Mouse (Mus musculus) heart, embryonic 11.5 days (tissue): ENCODE results near the gene Rspry1. TPM values are rescaled to one million over a fixed set of nuclear protein-coding genes. Genes with fewer than 3 reads are reported as not detected.

Experiments used
- ATAC-seq: fragments of 200-750 bp; cut with Nextera tagmentation; replicated peaks from 2 replicates; pipeline ENCODE4 v1.8.0; 2017; ENCODE audit warnings: moderate library complexity; ENCODE audit not compliant: insufficient number of reproducible peaks, low FRiP score, low TSS enrichment
- H3K27ac ChIP-seq: fragments of 300-500 bp; sonication (generic); 2 replicates; pipeline ENCODE4 v1.5.1; 2014; ENCODE audit warnings: mild to moderate bottlenecking, low read depth, low read length
- H3K27me3 ChIP-seq: fragments of 300-500 bp; sonication (generic); 2 replicates; pipeline ENCODE4 v1.6.1; 2014; ENCODE audit warnings: mild to moderate bottlenecking, low read length, mixed read lengths; ENCODE audit not compliant: control insufficient read depth, insufficient read depth
- H3K36me3 ChIP-seq: fragments of 300-500 bp; sonication (generic); 2 replicates; pipeline ENCODE4 v1.6.1; 2014; ENCODE audit warnings: mild to moderate bottlenecking, low read length, moderate library complexity, mixed read lengths; ENCODE audit not compliant: control insufficient read depth, insufficient read depth
- H3K4me1 ChIP-seq: fragments of 300-500 bp; sonication (generic); 2 replicates; pipeline ENCODE4 v1.6.1; 2014; ENCODE audit warnings: low read length; ENCODE audit not compliant: control insufficient read depth, insufficient read depth
- H3K4me2 ChIP-seq: fragments of 300-500 bp; sonication (generic); 2 replicates; pipeline ENCODE4 v1.6.1; 2014; ENCODE audit warnings: mild to moderate bottlenecking, moderate library complexity
- H3K4me3 ChIP-seq: fragments of 300-500 bp; sonication (generic); 2 replicates; pipeline ENCODE4 v1.5.1; 2014; ENCODE audit warnings: low read depth, low read length
- H3K9ac ChIP-seq: fragments of 300-500 bp; sonication (generic); 2 replicates; pipeline ENCODE4 v1.6.1; 2014; ENCODE audit warnings: mild to moderate bottlenecking, low read depth, low read length, moderate library complexity
- H3K9me3 ChIP-seq: fragments of 300-500 bp; sonication (generic); replicated peaks from 2 replicates; pipeline ENCODE4 v1.6.1; 2016; ENCODE audit warnings: low read length; ENCODE audit not compliant: control insufficient read depth
- WGBS: fragments of 180-500 bp; shearing (Covaris S2); extraction: QIAGEN DNeasy Blood & Tissue Kit; methylation state at CpG from one replicate; pipeline ENCODE4 v1.1.7; 2014; ENCODE audit not compliant: insufficient replicate concordance; 5-methylcytosine and 5-hydroxymethylcytosine counted together
- polyA plus RNA-seq: library from polyadenylated mRNA; unstranded; fragments of >200 nt; fragmentation: Nextera tagmentation; extraction: Ambion mirVana; gene quantifications from 2 replicates; pipeline ENCODE4 v1.2.1, GENCODE M21; 2014

Gene Rspry1
- polyA plus RNA-seq, 1 experiment from 2014 or later = 23.2 TPM

GRCm38 (mm10) chr8:94633564-94634194 is 31.9 kb downstream of the Rspry1 start:
- H3K4me2 ChIP-seq = no peak overlapping the region
- no peaks in the 10 kb centered on the region for H3K9me3 ChIP-seq
- H3K9ac ChIP-seq = no peak overlapping the region
- peaks cover 13% of the 10 kb centered on the region for H3K36me3 ChIP-seq
- no peaks in the 10 kb centered on the region for H3K27me3 ChIP-seq
- ATAC-seq = no peak
- no peak overlapping the region for H3K27ac ChIP-seq
- no peaks in the 10 kb centered on the region for H3K4me1 ChIP-seq
- 75% methylated on average over 2 of the region's 2 CpGs for WGBS
- H3K4me3 ChIP-seq = no peak overlapping the region

- ATAC-seq = no peak
- Histone ChIP-seq H3K9ac (no peak overlapping the region), H3K27me3 (no peaks in the 10 kb centered on the region), H3K36me3 (peaks cover 13% of the 10 kb centered on the region), H3K27ac (no peak overlapping the region), H3K4me3 (no peak overlapping the region), H3K4me2 (no peak overlapping the region), H3K4me1 (no peaks in the 10 kb centered on the region), H3K9me3 (no peaks in the 10 kb centered on the region)
Measured at GRCm38 (mm10) chr8:94634211-94634610, 32.5 kb downstream of the Rspry1 start.

GRCm38 (mm10) chr8:94641183-94641582 is 39.4 kb downstream of the Rspry1 start:
- Histone ChIP-seq H3K36me3 (peaks cover 22% of the 10 kb centered on the region), H3K9me3 (no peaks in the 10 kb centered on the region), H3K27ac (no peak overlapping the region), H3K4me2 (no peak overlapping the region), H3K4me3 (no peak overlapping the region), H3K27me3 (no peaks in the 10 kb centered on the region), H3K9ac (no peak overlapping the region), H3K4me1 (no peaks in the 10 kb centered on the region)
- WGBS = 91% methylated on average over 2 of the region's 2 CpGs
- no peak for ATAC-seq

- Histone ChIP-seq H3K27me3 (no peaks in the 10 kb centered on the region), H3K4me3 (no peak overlapping the region), H3K9ac (no peak overlapping the region), H3K4me2 (no peak overlapping the region), H3K9me3 (no peaks in the 10 kb centered on the region), H3K36me3 (peaks cover 28% of the 10 kb centered on the region), H3K4me1 (no peaks in the 10 kb centered on the region), H3K27ac (no peak overlapping the region)
- WGBS = 93% methylated on average over 3 of the region's 3 CpGs
- no peak for ATAC-seq
Measured at GRCm38 (mm10) chr8:94641938-94642337, 40.2 kb downstream of the Rspry1 start.

- H3K4me3 ChIP-seq = no peak overlapping the region
- no peaks in the 10 kb centered on the region for H3K27me3 ChIP-seq
- no peak overlapping the region for H3K27ac ChIP-seq
- ATAC-seq = no peak
- WGBS = 57% methylated on average over 1 of the region's 1 CpGs
- H3K4me2 ChIP-seq = no peak overlapping the region
- H3K4me1 ChIP-seq = no peaks in the 10 kb centered on the region
- no peak overlapping the region for H3K9ac ChIP-seq
- H3K36me3 ChIP-seq = peaks cover 24% of the 10 kb centered on the region
- no peaks in the 10 kb centered on the region for H3K9me3 ChIP-seq
Measured at GRCm38 (mm10) chr8:94645202-94645601, 43.5 kb downstream of the Rspry1 start.

- H3K4me1 ChIP-seq = no peaks in the 10 kb centered on the region
- H3K9me3 ChIP-seq = no peaks in the 10 kb centered on the region
- ATAC-seq = no peak
- no peak overlapping the region for H3K4me2 ChIP-seq
- no peak overlapping the region for H3K9ac ChIP-seq
- H3K27me3 ChIP-seq = no peaks in the 10 kb centered on the region
- WGBS = 88% methylated on average over 3 of the region's 3 CpGs
- peaks cover 17% of the 10 kb centered on the region for H3K36me3 ChIP-seq
- H3K4me3 ChIP-seq = no peak overlapping the region
- H3K27ac ChIP-seq = no peak overlapping the region
Measured at GRCm38 (mm10) chr8:94646165-94646564, 44.4 kb downstream of the Rspry1 start.

- 64% methylated on average over 3 of the region's 3 CpGs for WGBS
- Histone ChIP-seq H3K9me3 (no peaks in the 10 kb centered on the region), H3K36me3 (peaks cover 14% of the 10 kb centered on the region), H3K27me3 (no peaks in the 10 kb centered on the region), H3K4me1 (no peaks in the 10 kb centered on the region), H3K9ac (no peak overlapping the region), H3K4me2 (no peak overlapping the region), H3K4me3 (no peak overlapping the region), H3K27ac (no peak overlapping the region)
- no peak for ATAC-seq
Measured at GRCm38 (mm10) chr8:94649496-94649895, 47.8 kb downstream of the Rspry1 start.

GRCm38 (mm10) chr8:94652951-94653350 is 51.2 kb downstream of the Rspry1 start:
- Histone ChIP-seq H3K9me3 (no peaks in the 10 kb centered on the region), H3K4me1 (no peaks in the 10 kb centered on the region), H3K36me3 (peaks cover 13% of the 10 kb centered on the region), H3K27me3 (no peaks in the 10 kb centered on the region), H3K9ac (no peak overlapping the region), H3K27ac (no peak overlapping the region), H3K4me3 (no peak overlapping the region), H3K4me2 (no peak overlapping the region)
- no peak for ATAC-seq
- 89% methylated on average over 3 of the region's 3 CpGs for WGBS

GRCm38 (mm10) chr8:94654994-94655393 is 53.3 kb downstream of the Rspry1 start:
- Histone ChIP-seq H3K27ac (no peak overlapping the region), H3K9ac (no peak overlapping the region), H3K4me2 (no peak overlapping the region), H3K9me3 (no peaks in the 10 kb centered on the region), H3K4me1 (no peaks in the 10 kb centered on the region), H3K27me3 (no peaks in the 10 kb centered on the region), H3K4me3 (no peak overlapping the region), H3K36me3 (peaks cover 13% of the 10 kb centered on the region)
- no peak for ATAC-seq
